Mouse (Mus musculus) bone marrow, adult 2 months (tissue): ENCODE data around the gene D930048N14Rik.

Experiments used
- CTCF ChIP-seq: fragments of 200-500 bp; IDR thresholded peaks from 2 replicates; pipeline ENCODE4 v1.5.1; 2011; ENCODE audit warnings: low read length, control low read depth; ENCODE audit not compliant: control insufficient read depth, insufficient read depth
- POLR2A ChIP-seq: fragments of 200-500 bp; IDR thresholded peaks from 2 replicates; pipeline ENCODE4 v1.6.1; 2011; ENCODE audit warnings: low read depth, mild to moderate bottlenecking, control low read depth, low read length, borderline replicate concordance; ENCODE audit not compliant: control insufficient read depth

DNA sequence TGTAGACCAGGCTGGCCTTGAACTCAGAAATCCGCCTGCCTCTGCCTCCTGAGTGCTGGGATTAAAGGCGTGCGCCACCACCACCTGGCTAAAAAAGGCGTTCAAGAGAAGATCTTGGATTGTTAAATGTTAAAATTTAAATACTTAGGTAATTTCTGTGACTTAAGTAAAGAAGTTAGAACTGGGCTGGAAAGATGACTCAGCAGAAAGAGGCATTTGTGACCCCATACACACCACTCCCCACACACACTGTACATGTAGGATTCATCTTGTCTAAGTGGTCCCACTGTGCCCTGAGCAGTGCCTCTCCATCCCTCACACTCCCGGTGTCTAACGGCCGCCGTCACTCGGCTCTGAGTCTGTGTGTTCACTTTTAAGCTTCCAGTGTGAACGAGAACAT, 55.7 kb downstream of the D930048N14Rik start:
- TF ChIP-seq CTCF (no peak), POLR2A (no peak)
